In genomic region chr17:10318561-10319430, GRCm38 (mm10) we compare ENCODE assay signal across 8 mouse cellular contexts. TPM values are rescaled to one million over a fixed set of nuclear protein-coding genes. Genes with fewer than 3 reads are reported as not detected.
DNase-seq lines count a peak whose midpoint lies in the region; ATAC-seq and TF ChIP-seq lines count a peak whose summit lies in the region.

No protein-coding gene starts in this region.

- H3K9me3 ChIP-seq in embryonic facial prominence, embryonic 11.5 days (replicated peaks; ENCODE audit: control insufficient read depth, low read length): no peaks in the 10 kb centered on the region
- no peaks in the 10 kb centered on the region for H3K9me3 ChIP-seq in midbrain, embryonic 16.5 days (replicated peaks; ENCODE audit: control insufficient read depth, low read length, poor library complexity, severe bottlenecking)

- peak overlapping the region; percentile 98 for H3K27ac ChIP-seq in embryonic facial prominence, embryonic 11.5 days (replicated peaks; ENCODE audit: low read depth, low read length)
- peak overlapping the region; percentile 100 for H3K27ac ChIP-seq in kidney, adult 2 months (ENCODE audit: insufficient read depth, low read depth, low read length)
- H3K27ac ChIP-seq in midbrain, embryonic 16.5 days (ENCODE audit: low read length): peak overlapping the region; percentile 99

- peak overlapping the region; percentile 98 for H3K9ac ChIP-seq in embryonic facial prominence, embryonic 11.5 days (replicated peaks; ENCODE audit: low read length)
- H3K9ac ChIP-seq in midbrain, embryonic 16.5 days (ENCODE audit: low read depth, low read length): peak overlapping the region; percentile 89

- no peaks in the 10 kb centered on the region for H3K36me3 ChIP-seq in embryonic facial prominence, embryonic 11.5 days (replicated peaks; ENCODE audit: control insufficient read depth, insufficient read depth, low read depth, low read length)
- no peaks in the 10 kb centered on the region for H3K36me3 ChIP-seq in kidney, adult 2 months (ENCODE audit: control insufficient read depth, insufficient read depth, low read length)
- no peaks in the 10 kb centered on the region for H3K36me3 ChIP-seq in midbrain, embryonic 16.5 days (ENCODE audit: control insufficient read depth, insufficient read depth, low read length)
- H3K36me3 ChIP-seq in splenic B cell, adult 2 months (ENCODE audit: control insufficient read depth, insufficient read depth, low read length, poor library complexity, severe bottlenecking): no peaks in the 10 kb centered on the region

- no peak for TF ChIP-seq CTCF in kidney, adult 2 months (conservative IDR thresholded peaks at IDR 0.05; ENCODE audit: insufficient read depth, insufficient read length, low read depth, low read length)

- ATAC-seq in embryonic facial prominence, embryonic 11.5 days (replicated peaks; ENCODE audit: insufficient number of reproducible peaks, low FRiP score, low TSS enrichment, low read depth): no peak
- ATAC-seq in midbrain, embryonic 16.5 days: peak; percentile 55

- no peak for TF ChIP-seq POLR2A in kidney, adult 2 months (IDR thresholded peaks at IDR 0.05; ENCODE audit: low read depth, low read length)

- 0% methylated on average over 41 of the region's 153 CpGs for WGBS in embryonic facial prominence, embryonic 11.5 days
- WGBS in kidney, adult 2 months: 25% methylated on average over 145 of the region's 153 CpGs
- under 1% methylated on average over 72 of the region's 153 CpGs for WGBS in midbrain, embryonic 16.5 days

- no peaks in the 10 kb centered on the region for H3K4me1 ChIP-seq in embryonic facial prominence, embryonic 11.5 days (ENCODE audit: control insufficient read depth, insufficient read depth, low read length)
- peaks cover 7% of the 10 kb centered on the region for H3K4me1 ChIP-seq in kidney, adult 2 months (ENCODE audit: control insufficient read depth, insufficient read depth, low read length)
- peaks cover 20% of the 10 kb centered on the region for H3K4me1 ChIP-seq in midbrain, embryonic 16.5 days (ENCODE audit: control insufficient read depth, insufficient read depth, low read length)

- H3K4me3 ChIP-seq in embryonic facial prominence, embryonic 11.5 days (ENCODE audit: low read depth, low read length): peak overlapping the region; percentile 93
- H3K4me3 ChIP-seq in kidney, adult 2 months (ENCODE audit: insufficient read depth, low read depth, low read length): peak overlapping the region; percentile 92
- H3K4me3 ChIP-seq in midbrain, embryonic 16.5 days (ENCODE audit: low read depth, low read length): peak overlapping the region; percentile 95

- H3K27me3 ChIP-seq in embryonic facial prominence, embryonic 11.5 days (ENCODE audit: control insufficient read depth, insufficient read depth, low read length): no peaks in the 10 kb centered on the region
- no peaks in the 10 kb centered on the region for H3K27me3 ChIP-seq in kidney, adult 2 months (replicated peaks; ENCODE audit: control insufficient read depth, insufficient read depth, low read length)
- H3K27me3 ChIP-seq in midbrain, embryonic 16.5 days (ENCODE audit: control insufficient read depth, insufficient read depth, low read depth, low read length): no peaks in the 10 kb centered on the region
- no peaks in the 10 kb centered on the region for H3K27me3 ChIP-seq in splenic B cell, adult 2 months (ENCODE audit: control insufficient read depth, insufficient read depth, low read length, poor library complexity, severe bottlenecking)

- peak overlapping the region; percentile 30 for H3K4me2 ChIP-seq in embryonic facial prominence, embryonic 11.5 days (ENCODE audit: low read depth, low read length)
- H3K4me2 ChIP-seq in midbrain, embryonic 16.5 days (ENCODE audit: low read length): peak overlapping the region; percentile 64

- DNase-seq in A20 (ENCODE audit: low read depth, low spot score) (peak; percentile 67), liver (peak; percentile 84)
- peak; percentile 84 for DNase-seq in adrenal gland, postnatal 14 days
- peak; percentile 73 for DNase-seq in embryonic facial prominence, embryonic 11.5 days (ENCODE audit: low spot score)
- DNase-seq in heart, adult 8-10 months (ENCODE audit: low spot score): peak; percentile 75
- peak; percentile 85 for DNase-seq in kidney, adult 2 months
- DNase-seq in splenic B cell, adult 2 months (ENCODE audit: low read depth, low spot score): peak; percentile 80

RNA-seq across cellular contexts. Expression of gene Qk, which starts 0.9 kb away (rescaled TPM):
- total RNA-seq in adrenal gland, postnatal 14 days (2021): 253 and 270 TPM in 2 replicates
- polyA plus RNA-seq in embryonic facial prominence, embryonic 11.5 days (2014; fragmentation: Nextera tagmentation; extraction: Ambion mirVana): 39.2 and 47.6 TPM in 2 replicates
- 100 to 1,000 TPM; 453 to 510 (median 503) TPM for total RNA-seq in heart, adult 8-10 months (2022)
- 115 and 121 TPM in 2 replicates for polyA plus RNA-seq in kidney, adult 2 months (2012; rRNA removed)
- 36.7 and 41.2 TPM in 2 replicates for polyA plus RNA-seq in midbrain, embryonic 16.5 days (2015; fragmentation: Nextera tagmentation; extraction: Ambion mirVana)
